Mouse (Mus musculus) stomach, embryonic 16.5 days (tissue): Measurements from ENCODE around the gene Vkorc1l1. TPM values are rescaled to one million over a fixed set of nuclear protein-coding genes. Genes with fewer than 3 reads are reported as not detected.

Experiments used
- ATAC-seq: fragments of 200-750 bp; cut with Nextera tagmentation; 2 replicates; pipeline ENCODE4 v1.8.0; 2017; ENCODE audit warnings: moderate number of reproducible peaks, moderate TSS enrichment; ENCODE audit not compliant: insufficient read depth, low FRiP score
- H3K27ac ChIP-seq: fragments of 300-500 bp; sonication (generic); 2 replicates; pipeline ENCODE4 v1.5.1; 2014; ENCODE audit warnings: low read length
- H3K27me3 ChIP-seq: fragments of 300-500 bp; sonication (generic); 2 replicates; pipeline ENCODE4 v1.6.1; 2014; ENCODE audit warnings: low read length, control low read depth, mixed read lengths; ENCODE audit not compliant: control insufficient read depth, insufficient read depth
- H3K36me3 ChIP-seq: fragments of 300-500 bp; sonication (generic); 2 replicates; pipeline ENCODE4 v1.6.1; 2014; ENCODE audit warnings: low read length; ENCODE audit not compliant: control insufficient read depth, insufficient read depth
- H3K4me1 ChIP-seq: fragments of 300-500 bp; sonication (generic); 2 replicates; pipeline ENCODE4 v1.6.1; 2014; ENCODE audit warnings: low read length, control low read depth, mixed read lengths; ENCODE audit not compliant: control insufficient read depth, insufficient read depth
- H3K4me2 ChIP-seq: fragments of 300-500 bp; sonication (generic); 2 replicates; pipeline ENCODE4 v1.6.1; 2014; ENCODE audit warnings: low read depth, low read length, mixed read lengths
- H3K4me3 ChIP-seq: fragments of 300-500 bp; sonication (generic); replicated peaks from 2 replicates; pipeline ENCODE4 v1.5.1; 2014; ENCODE audit warnings: mild to moderate bottlenecking, low read length
- H3K9ac ChIP-seq: fragments of 300-500 bp; sonication (generic); 2 replicates; pipeline ENCODE4 v1.6.1; 2014; ENCODE audit warnings: low read length
- H3K9me3 ChIP-seq: fragments of 300-500 bp; sonication (generic); replicated peaks from 2 replicates; pipeline ENCODE4 v1.6.1; 2016; ENCODE audit warnings: low read length, control low read depth; ENCODE audit not compliant: control insufficient read depth
- WGBS: fragments of 180-500 bp; shearing (Covaris S2); extraction: QIAGEN DNeasy Blood & Tissue Kit; methylation state at CpG from one replicate; pipeline ENCODE4 v1.1.7; 2014; 5-methylcytosine and 5-hydroxymethylcytosine counted together
- polyA plus RNA-seq: library from polyadenylated mRNA; unstranded; fragments of >200 nt; fragmentation: Nextera tagmentation; extraction: Ambion mirVana; gene quantifications from 2 replicates; pipeline ENCODE4 v1.2.1, GENCODE M21; 2015

Gene Vkorc1l1
- polyA plus RNA-seq, 1 experiment from 2014 or later = 19.2 TPM

- Histone ChIP-seq H3K36me3 (no peaks in the 10 kb centered on the region), H3K9ac (no peak overlapping the region), H3K27ac (no peak overlapping the region), H3K27me3 (no peaks in the 10 kb centered on the region), H3K4me2 (no peak overlapping the region), H3K9me3 (no peaks in the 10 kb centered on the region), H3K4me1 (no peaks in the 10 kb centered on the region), H3K4me3 (no peak overlapping the region)
- ATAC-seq = no peak
- WGBS = 60% methylated on average over 4 of the region's 4 CpGs
These were observed 21.5 kb downstream of the Vkorc1l1 start for GRCm38 (mm10) chr5:129963224-129963623.

- no peaks in the 10 kb centered on the region for H3K27me3 ChIP-seq
These were observed 24.7 kb downstream of the Vkorc1l1 start for GRCm38 (mm10) chr5:129966448-129966847.

GRCm38 (mm10) chr5:129968417-129968816 lies 26.6 kb downstream of the Vkorc1l1 start:
- Histone ChIP-seq H3K9me3 (no peaks in the 10 kb centered on the region), H3K4me3 (no peak overlapping the region), H3K27me3 (no peaks in the 10 kb centered on the region), H3K36me3 (no peaks in the 10 kb centered on the region), H3K9ac (no peak overlapping the region), H3K27ac (no peak overlapping the region), H3K4me2 (no peak overlapping the region), H3K4me1 (no peaks in the 10 kb centered on the region)
- 79% methylated on average over 7 of the region's 7 CpGs for WGBS
- ATAC-seq = no peak

More at GRCm38 (mm10) chr5:129966448-129966847, 24.7 kb downstream of the Vkorc1l1 start:
- 91% methylated on average over 3 of the region's 3 CpGs for WGBS
- no peaks in the 10 kb centered on the region for H3K9me3 ChIP-seq
- no peak overlapping the region for H3K4me2 ChIP-seq
- no peak overlapping the region for H3K4me3 ChIP-seq
- no peak overlapping the region for H3K27ac ChIP-seq
- no peak overlapping the region for H3K9ac ChIP-seq
- no peak for ATAC-seq
- H3K36me3 ChIP-seq = no peaks in the 10 kb centered on the region
- H3K4me1 ChIP-seq = no peaks in the 10 kb centered on the region

- 78% methylated on average over 4 of the region's 4 CpGs for WGBS
These were observed 29.7 kb downstream of the Vkorc1l1 start for GRCm38 (mm10) chr5:129971491-129971890.

GRCm38 (mm10) chr5:129974354-129974753 lies 32.6 kb downstream of the Vkorc1l1 start:
- no peak for ATAC-seq
- Histone ChIP-seq H3K9ac (no peak overlapping the region), H3K4me1 (no peaks in the 10 kb centered on the region; the same call in 1 of the 2 replicates), H3K9me3 (no peaks in the 10 kb centered on the region), H3K27me3 (no peaks in the 10 kb centered on the region), H3K36me3 (no peaks in the 10 kb centered on the region), H3K4me3 (no peak overlapping the region), H3K27ac (peak overlapping the region; percentile 29; the same call in 1 of the 2 replicates), H3K4me2 (no peak overlapping the region)
- WGBS = 90% methylated on average over 4 of the region's 4 CpGs

More at GRCm38 (mm10) chr5:129971491-129971890, 29.7 kb downstream of the Vkorc1l1 start:
- Histone ChIP-seq H3K27me3 (no peaks in the 10 kb centered on the region), H3K9ac (no peak overlapping the region), H3K36me3 (no peaks in the 10 kb centered on the region), H3K4me3 (no peak overlapping the region), H3K4me1 (no peaks in the 10 kb centered on the region; the same call in 1 of the 2 replicates), H3K4me2 (no peak overlapping the region), H3K27ac (no peak overlapping the region), H3K9me3 (no peaks in the 10 kb centered on the region)
- no peak for ATAC-seq

- Histone ChIP-seq H3K4me3 (no peak overlapping the region), H3K9me3 (no peaks in the 10 kb centered on the region), H3K27me3 (no peaks in the 10 kb centered on the region), H3K4me2 (no peak overlapping the region), H3K27ac (no peak overlapping the region; the same call in 1 of the 2 replicates), H3K9ac (no peak overlapping the region), H3K36me3 (no peaks in the 10 kb centered on the region), H3K4me1 (no peaks in the 10 kb centered on the region; the same call in 1 of the 2 replicates)
- ATAC-seq = peak; percentile 78
- 50% methylated on average over 4 of the region's 4 CpGs for WGBS
These were observed 33.1 kb downstream of the Vkorc1l1 start for GRCm38 (mm10) chr5:129974866-129975311.

- Histone ChIP-seq H3K4me3 (no peak overlapping the region), H3K4me2 (no peak overlapping the region), H3K9ac (no peak overlapping the region), H3K36me3 (no peaks in the 10 kb centered on the region), H3K27ac (no peak overlapping the region), H3K27me3 (no peaks in the 10 kb centered on the region), H3K4me1 (no peaks in the 10 kb centered on the region; the same call in 1 of the 2 replicates), H3K9me3 (no peaks in the 10 kb centered on the region)
- no peak for ATAC-seq
- WGBS = 73% methylated on average over 4 of the region's 4 CpGs
These were observed 36.0 kb downstream of the Vkorc1l1 start for GRCm38 (mm10) chr5:129977768-129978167.

- WGBS = 77% methylated on average over 5 of the region's 5 CpGs
- no peak overlapping the region for H3K27ac ChIP-seq
- H3K36me3 ChIP-seq = peaks cover 2% of the 10 kb centered on the region; the same call in 1 of the 2 replicates
- no peaks in the 10 kb centered on the region for H3K9me3 ChIP-seq
- no peak overlapping the region for H3K4me3 ChIP-seq
- H3K9ac ChIP-seq = no peak overlapping the region
- no peaks in the 10 kb centered on the region for H3K27me3 ChIP-seq
- no peak for ATAC-seq
- no peaks in the 10 kb centered on the region; the same call in 1 of the 2 replicates for H3K4me1 ChIP-seq
- H3K4me2 ChIP-seq = no peak overlapping the region
These were observed 36.8 kb downstream of the Vkorc1l1 start for GRCm38 (mm10) chr5:129978608-129979007.

- Histone ChIP-seq H3K9ac (no peak overlapping the region), H3K27me3 (no peaks in the 10 kb centered on the region), H3K36me3 (peaks cover 6% of the 10 kb centered on the region; the same call in 1 of the 2 replicates), H3K4me1 (no peaks in the 10 kb centered on the region), H3K9me3 (no peaks in the 10 kb centered on the region), H3K4me3 (no peak overlapping the region), H3K4me2 (no peak overlapping the region), H3K27ac (no peak overlapping the region)
- ATAC-seq = no peak
- WGBS = 43% methylated on average over 3 of the region's 3 CpGs
These were observed 38.4 kb downstream of the Vkorc1l1 start for GRCm38 (mm10) chr5:129980216-129980615.
